In genomic region chr9:4803151-4803755, GRCm38 (mm10) we compare ENCODE assay signal across 26 mouse cellular contexts. TPM values are rescaled to one million over a fixed set of nuclear protein-coding genes. Genes with fewer than 3 reads are reported as not detected.
DNase-seq lines count a peak whose midpoint lies in the region; ATAC-seq and TF ChIP-seq lines count a peak whose summit lies in the region.
"Had no signal": no experiment of that assay in that cellular context is flagged by ENCODE, and none has a peak within 500 bp of the region (broad histone marks: within the 10 kb centered on the region; RNA-seq: fewer than 3 reads in every experiment).

No protein-coding gene starts in this region.

- H3K4me2 ChIP-seq in midbrain, embryonic 11.5 days, result no peak overlapping the region
- no peak overlapping the region for H3K4me2 ChIP-seq in midbrain, postnatal 0 days (ENCODE audit: low read depth, low read length, poor library complexity, severe bottlenecking)
- no peak overlapping the region for H3K4me2 ChIP-seq in neural tube, embryonic 12.5 days (replicated peaks)
- H3K4me2 ChIP-seq in neural tube, embryonic 15.5 days, result no peak overlapping the region
- no peak overlapping the region for H3K4me2 ChIP-seq in intestine, embryonic 15.5 days (replicated peaks)
- H3K4me2 ChIP-seq: embryonic facial prominence, embryonic 15.5 days; forebrain, embryonic 15.5 days had no signal

- no peak overlapping the region for H3K27ac ChIP-seq in midbrain, embryonic 11.5 days (ENCODE audit: low read depth, low read length)
- H3K27ac ChIP-seq in midbrain, postnatal 0 days (ENCODE audit: low read depth, low read length), result no peak overlapping the region
- no peak overlapping the region for H3K27ac ChIP-seq in neural tube, embryonic 12.5 days
- no peak overlapping the region for H3K27ac ChIP-seq in neural tube, embryonic 15.5 days (replicated peaks)
- no peak overlapping the region for H3K27ac ChIP-seq in intestine, embryonic 15.5 days
- H3K27ac ChIP-seq: embryonic facial prominence, embryonic 15.5 days; forebrain, embryonic 10.5 days; forebrain, embryonic 15.5 days; heart, embryonic 10.5 days had no signal

- no peaks in the 10 kb centered on the region for H3K4me1 ChIP-seq in midbrain, embryonic 11.5 days (ENCODE audit: control insufficient read depth, insufficient read depth, low read length)
- H3K4me1 ChIP-seq in midbrain, postnatal 0 days (ENCODE audit: insufficient read depth, low read length), result no peaks in the 10 kb centered on the region
- H3K4me1 ChIP-seq in neural tube, embryonic 12.5 days, result no peaks in the 10 kb centered on the region
- no peaks in the 10 kb centered on the region for H3K4me1 ChIP-seq in neural tube, embryonic 15.5 days
- H3K4me1 ChIP-seq in intestine, embryonic 15.5 days (replicated peaks), result no peaks in the 10 kb centered on the region
- H3K4me1 ChIP-seq: embryonic facial prominence, embryonic 15.5 days; forebrain, embryonic 10.5 days; forebrain, embryonic 15.5 days; heart, embryonic 10.5 days had no signal

- peak; percentile 29 for DNase-seq in heart, adult 11 months
- DNase-seq in heart, postnatal 4 days, result no peak
- no peak for DNase-seq in midbrain, embryonic 11.5 days (ENCODE audit: low spot score, missing footprints)
- DNase-seq in midbrain, postnatal 0 days (ENCODE audit: low spot score), result no peak
- DNase-seq: adrenal gland, adult 8-10 months; adrenal gland, postnatal 36 days; B cell, adult 2 months; cerebellum, adult 11 months; cerebellum, adult 8-10 months; cerebellum, postnatal 14 days; embryo, embryonic 11 days; gastrocnemius, postnatal 36 days; heart, adult 18-20 months; heart, postnatal 10 days had no signal

- WGBS in midbrain, embryonic 11.5 days, result 60% methylated on average over 7 of the region's 7 CpGs
- WGBS in midbrain, postnatal 0 days, result 28% methylated on average over 7 of the region's 7 CpGs
- 42% methylated on average over 7 of the region's 7 CpGs for WGBS in neural tube, embryonic 12.5 days
- WGBS in neural tube, embryonic 15.5 days, result 34% methylated on average over 7 of the region's 7 CpGs
- WGBS in intestine, embryonic 15.5 days, result 72% methylated on average over 7 of the region's 7 CpGs

- H3K36me3 ChIP-seq in midbrain, embryonic 11.5 days (ENCODE audit: control insufficient read depth, insufficient read depth, low read length), result no peaks in the 10 kb centered on the region
- H3K36me3 ChIP-seq in midbrain, postnatal 0 days (ENCODE audit: insufficient read depth, low read length), result no peaks in the 10 kb centered on the region
- H3K36me3 ChIP-seq in neural tube, embryonic 12.5 days, result no peaks in the 10 kb centered on the region
- no peaks in the 10 kb centered on the region for H3K36me3 ChIP-seq in neural tube, embryonic 15.5 days
- no peaks in the 10 kb centered on the region for H3K36me3 ChIP-seq in intestine, embryonic 15.5 days
- H3K36me3 ChIP-seq: embryonic facial prominence, embryonic 15.5 days; forebrain, embryonic 10.5 days; forebrain, embryonic 15.5 days; G1E; heart, embryonic 10.5 days had no signal

- no peaks in the 10 kb centered on the region for H3K9me3 ChIP-seq in midbrain, embryonic 11.5 days (ENCODE audit: control insufficient read depth, low read length)
- no peaks in the 10 kb centered on the region for H3K9me3 ChIP-seq in midbrain, postnatal 0 days (ENCODE audit: low read length)
- H3K9me3 ChIP-seq in neural tube, embryonic 12.5 days, result no peaks in the 10 kb centered on the region
- no peaks in the 10 kb centered on the region for H3K9me3 ChIP-seq in neural tube, embryonic 15.5 days (replicated peaks)
- H3K9me3 ChIP-seq in intestine, embryonic 15.5 days, result no peaks in the 10 kb centered on the region
- H3K9me3 ChIP-seq: embryonic facial prominence, embryonic 15.5 days; forebrain, embryonic 10.5 days; forebrain, embryonic 15.5 days; G1E; heart, embryonic 10.5 days had no signal

- no peak overlapping the region for H3K9ac ChIP-seq in midbrain, embryonic 11.5 days (ENCODE audit: low read length)
- no peak overlapping the region for H3K9ac ChIP-seq in midbrain, postnatal 0 days (replicated peaks; ENCODE audit: low read length, poor library complexity, severe bottlenecking)
- no peak overlapping the region for H3K9ac ChIP-seq in neural tube, embryonic 12.5 days
- H3K9ac ChIP-seq in neural tube, embryonic 15.5 days (replicated peaks), result no peak overlapping the region
- no peak overlapping the region for H3K9ac ChIP-seq in intestine, embryonic 15.5 days
- H3K9ac ChIP-seq: embryonic facial prominence, embryonic 15.5 days; forebrain, embryonic 15.5 days had no signal

- H3K4me3 ChIP-seq in midbrain, embryonic 11.5 days (ENCODE audit: low read depth, low read length), result no peak overlapping the region
- H3K4me3 ChIP-seq in midbrain, postnatal 0 days (ENCODE audit: low read depth, low read length), result no peak overlapping the region
- no peak overlapping the region for H3K4me3 ChIP-seq in neural tube, embryonic 12.5 days
- no peak overlapping the region for H3K4me3 ChIP-seq in neural tube, embryonic 15.5 days (replicated peaks)
- H3K4me3 ChIP-seq in intestine, embryonic 15.5 days (replicated peaks), result no peak overlapping the region
- H3K4me3 ChIP-seq: embryonic facial prominence, embryonic 15.5 days; erythroblast, embryonic 14.5 days; forebrain, embryonic 10.5 days; forebrain, embryonic 15.5 days; heart, embryonic 10.5 days had no signal

- TF ChIP-seq CTCF in midbrain, postnatal 0 days (IDR thresholded peaks at IDR 0.05), result no peak

- no peaks in the 10 kb centered on the region for H3K27me3 ChIP-seq in midbrain, embryonic 11.5 days (ENCODE audit: control insufficient read depth, insufficient read depth, low read length)
- no peaks in the 10 kb centered on the region for H3K27me3 ChIP-seq in midbrain, postnatal 0 days (ENCODE audit: insufficient read depth, low read length)
- no peaks in the 10 kb centered on the region for H3K27me3 ChIP-seq in neural tube, embryonic 12.5 days (replicated peaks)
- no peaks in the 10 kb centered on the region for H3K27me3 ChIP-seq in neural tube, embryonic 15.5 days (replicated peaks)
- no peaks in the 10 kb centered on the region for H3K27me3 ChIP-seq in intestine, embryonic 15.5 days (replicated peaks)
- H3K27me3 ChIP-seq: embryonic facial prominence, embryonic 15.5 days; forebrain, embryonic 15.5 days had no signal

- peak; percentile 67 for ATAC-seq in midbrain, embryonic 11.5 days (ENCODE audit: low FRiP score)
- no peak for ATAC-seq in midbrain, postnatal 0 days (ENCODE audit: low FRiP score)
- ATAC-seq in neural tube, embryonic 12.5 days (ENCODE audit: low FRiP score, low read depth), result peak; percentile 45; the same call in 1 of the 2 replicates
- ATAC-seq in neural tube, embryonic 15.5 days (ENCODE audit: low FRiP score), result no peak
- ATAC-seq in intestine, embryonic 15.5 days, result no peak
- ATAC-seq: CD4-positive, CD25-positive, alpha-beta regulatory T cell, adult 4 months; forebrain, embryonic 15.5 days had no signal

RNA-seq across cellular contexts. Expression of gene Gria4, which starts 7.2 kb away (rescaled TPM):
- under 1 TPM; 0.20 to 0.24 TPM for total RNA-seq in heart, postnatal 4 days (2021)
- 7.2 and 8.5 TPM in 2 replicates for polyA plus RNA-seq in midbrain, embryonic 11.5 days (2014; fragmentation: Nextera tagmentation; extraction: Ambion mirVana)
- total RNA-seq in midbrain, postnatal 0 days (2014; rRNA removed), result 121 and 136 TPM in 2 replicates
- 31.5 and 37.2 TPM in 2 replicates for polyA plus RNA-seq in midbrain, postnatal 0 days (2015; fragmentation: Nextera tagmentation; extraction: Ambion mirVana)
- polyA plus RNA-seq in neural tube, embryonic 12.5 days (2016; fragmentation: Nextera tagmentation; extraction: Ambion mirVana), result 13.0 and 16.3 TPM in 2 replicates
- polyA plus RNA-seq in neural tube, embryonic 15.5 days (2015; fragmentation: Nextera tagmentation; extraction: Ambion mirVana), result 38.1 and 44.0 TPM in 2 replicates
- 3.7 and 5.0 TPM in 2 replicates for polyA plus RNA-seq in intestine, embryonic 15.5 days (2015; fragmentation: Nextera tagmentation; extraction: Ambion mirVana)
- total RNA-seq: common myeloid progenitor, adult 5-6 weeks; gastrocnemius, postnatal 36 days; heart, adult 18-20 months; hematopoietic stem cell, adult 5-6 weeks had no signal
- polyA plus RNA-seq: CD4-positive, CD25-positive, alpha-beta regulatory T cell, adult 4 months; erythroblast, embryonic 14.5 days; G1E had no signal

Comparison
In these comparisons a context has a peak if more than half of its experiments do, and no peak if none do; other contexts are left out.
1. ATAC-seq: peak in midbrain, embryonic 11.5 days (single experiment) and neural tube, embryonic 12.5 days (single experiment); none in midbrain, postnatal 0 days (single experiment), neural tube, embryonic 15.5 days (single experiment) and intestine, embryonic 15.5 days (single experiment).